Mouse (Mus musculus): ENCODE results near the gene Tmppe. TPM values are rescaled to one million over a fixed set of nuclear protein-coding genes. Genes with fewer than 3 reads are reported as not detected.

The Tmppe gene
- polyA plus RNA-seq, 1 experiment from 2014 or later = 25.7 TPM

DNA sequence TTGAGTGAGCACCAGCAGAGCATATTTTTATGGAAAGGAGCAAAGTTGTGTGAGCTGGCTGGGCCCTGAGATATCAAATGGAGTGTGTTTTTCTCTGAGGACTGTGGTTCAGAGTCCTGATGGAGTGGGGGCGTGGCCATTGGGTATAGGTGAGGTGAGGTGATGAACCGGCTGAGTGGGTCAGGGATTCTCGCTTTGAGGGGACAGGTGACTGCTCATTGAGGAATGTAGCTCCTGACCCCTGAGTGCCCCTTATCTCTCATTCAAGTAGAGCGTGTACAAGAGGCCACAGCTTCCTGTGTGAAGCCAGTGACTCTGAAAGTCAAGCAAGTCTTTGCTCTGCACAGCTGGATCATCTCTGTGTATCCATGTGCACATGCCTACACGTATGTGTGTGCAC is 25.3 kb downstream of the Tmppe start:
- no peak overlapping the region for H3K9ac ChIP-seq (ENCODE audit: low read depth, low read length)
- no peak overlapping the region for H3K4me3 ChIP-seq (ENCODE audit: low read depth, low read length)
- WGBS = 77% methylated on average over 5 of the region's 5 CpGs
- no peak overlapping the region for H3K4me2 ChIP-seq (replicated peaks; ENCODE audit: low read depth)
- H3K4me1 ChIP-seq (replicated peaks; ENCODE audit: control insufficient read depth, insufficient read depth, low read length) = no peaks in the 10 kb centered on the region
- no peak for ATAC-seq
- H3K27ac ChIP-seq (ENCODE audit: low read depth, low read length) = no peak overlapping the region
- H3K9me3 ChIP-seq (ENCODE audit: control insufficient read depth) = no peaks in the 10 kb centered on the region
- no peaks in the 10 kb centered on the region for H3K27me3 ChIP-seq (replicated peaks; ENCODE audit: control insufficient read depth, insufficient read depth, low read length)
- H3K36me3 ChIP-seq (ENCODE audit: control insufficient read depth, insufficient read depth) = peaks cover 66% of the 10 kb centered on the region
- TF ChIP-seq CTCF (IDR thresholded peaks at IDR 0.05; ENCODE audit: low read depth) = no peak

DNA sequence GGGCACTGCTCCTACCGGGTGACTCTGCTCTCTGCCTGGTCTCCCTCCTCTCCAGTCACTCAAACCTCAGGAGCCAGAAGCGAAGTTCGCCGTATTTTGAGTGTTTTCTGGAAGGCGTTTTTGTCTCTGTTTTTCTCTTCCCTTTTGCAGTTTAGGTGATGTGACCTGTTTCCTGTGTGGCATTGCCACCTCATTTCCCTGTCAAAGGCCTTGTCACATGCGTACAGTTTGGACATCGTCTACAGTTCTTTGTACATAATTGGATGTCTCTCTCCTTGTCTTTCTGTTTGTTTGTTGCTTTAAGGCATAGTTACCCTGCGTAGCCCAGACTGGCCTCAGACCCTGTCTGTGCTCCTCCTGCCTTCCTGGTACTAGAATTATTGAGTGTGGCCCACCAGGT is 26.5 kb downstream of the Tmppe start:
- TF ChIP-seq CTCF (IDR thresholded peaks at IDR 0.05; ENCODE audit: low read depth) = no peak
- H3K9ac ChIP-seq (ENCODE audit: low read depth, low read length) = no peak overlapping the region
- no peak for ATAC-seq
- H3K4me3 ChIP-seq (ENCODE audit: low read depth, low read length) = no peak overlapping the region
- no peaks in the 10 kb centered on the region for H3K27me3 ChIP-seq (replicated peaks; ENCODE audit: control insufficient read depth, insufficient read depth, low read length)
- H3K4me1 ChIP-seq (replicated peaks; ENCODE audit: control insufficient read depth, insufficient read depth, low read length) = no peaks in the 10 kb centered on the region
- peaks cover 70% of the 10 kb centered on the region for H3K36me3 ChIP-seq (ENCODE audit: control insufficient read depth, insufficient read depth)
- H3K9me3 ChIP-seq (ENCODE audit: control insufficient read depth) = no peaks in the 10 kb centered on the region
- H3K4me2 ChIP-seq (replicated peaks; ENCODE audit: low read depth) = no peak overlapping the region
- no peak overlapping the region for H3K27ac ChIP-seq (ENCODE audit: low read depth, low read length)
- 91% methylated on average over 8 of the region's 8 CpGs for WGBS

DNA sequence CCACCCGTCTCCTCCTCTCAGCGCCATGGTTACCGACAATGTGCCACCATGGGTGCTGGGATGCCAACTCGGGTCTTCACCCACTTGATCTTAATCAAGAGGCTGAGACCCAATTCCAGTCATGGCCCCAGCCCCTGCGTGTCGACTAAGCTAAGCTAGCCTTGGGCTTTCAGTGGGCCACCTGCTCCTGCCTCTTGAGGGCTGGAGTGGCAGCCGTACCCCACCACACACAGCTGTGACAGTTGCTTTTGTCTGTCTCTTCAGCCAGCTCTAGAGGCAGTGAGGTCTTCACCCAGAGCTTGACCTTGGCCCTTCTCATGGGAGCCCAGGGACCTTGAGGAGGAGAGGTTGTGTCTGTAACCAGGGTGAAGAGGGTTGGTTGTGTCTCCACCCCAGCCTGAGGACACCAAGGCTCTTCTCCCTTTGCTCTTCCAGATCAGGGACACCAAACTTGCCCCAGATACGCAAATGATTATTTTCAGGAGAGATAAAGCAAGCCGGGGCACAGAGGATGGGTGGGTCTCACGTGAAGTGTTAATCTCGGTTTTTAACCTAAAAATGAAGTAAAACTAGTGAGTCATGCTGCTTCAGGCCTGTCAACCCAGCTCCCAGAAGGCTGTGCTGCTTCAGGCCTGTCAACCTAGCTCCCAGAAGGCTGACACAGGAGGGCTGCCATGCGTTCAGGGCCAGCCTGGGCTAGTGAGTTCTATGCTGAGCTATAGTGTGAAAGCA is 27.4 kb downstream of the Tmppe start:
- Histone ChIP-seq H3K4me3 (ENCODE audit: low read depth, low read length) (no peak overlapping the region), H3K4me2 (replicated peaks; ENCODE audit: low read depth) (no peak overlapping the region), H3K27me3 (replicated peaks; ENCODE audit: control insufficient read depth, insufficient read depth, low read length) (no peaks in the 10 kb centered on the region), H3K27ac (ENCODE audit: low read depth, low read length) (no peak overlapping the region), H3K4me1 (replicated peaks; ENCODE audit: control insufficient read depth, insufficient read depth, low read length) (no peaks in the 10 kb centered on the region), H3K9ac (ENCODE audit: low read depth, low read length) (no peak overlapping the region), H3K36me3 (ENCODE audit: control insufficient read depth, insufficient read depth) (peaks cover 71% of the 10 kb centered on the region), H3K9me3 (ENCODE audit: control insufficient read depth) (no peaks in the 10 kb centered on the region)
- ATAC-seq = no peak
- TF ChIP-seq CTCF (IDR thresholded peaks at IDR 0.05; ENCODE audit: low read depth) = no peak
- WGBS = 81% methylated on average over 12 of the region's 12 CpGs

DNA sequence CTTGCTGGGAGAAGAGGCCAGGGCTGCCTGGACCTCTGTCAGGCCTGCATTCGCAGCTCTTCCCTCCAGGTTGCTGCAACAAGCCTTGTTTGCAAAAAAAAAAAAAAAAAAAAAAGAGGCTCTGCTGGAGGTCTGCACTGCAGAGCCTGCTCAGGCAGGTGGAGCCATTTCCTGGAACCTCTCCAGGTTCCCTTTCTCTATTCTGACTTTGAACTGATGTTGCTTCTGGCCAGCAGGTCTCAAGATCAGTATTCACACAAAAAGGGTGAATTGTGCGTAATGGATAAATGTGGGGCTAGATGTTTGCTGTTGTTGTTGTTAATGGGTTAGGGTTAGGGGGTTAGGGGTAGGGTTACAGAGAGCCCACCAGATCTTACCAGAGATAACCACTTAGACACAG is 34.8 kb downstream of the Tmppe start:
- 0 out of 2 replicates have a peak, but pooled peaks have one; percentile 19 for TF ChIP-seq CTCF (IDR thresholded peaks at IDR 0.05; ENCODE audit: low read depth)
- WGBS = 81% methylated on average over 2 of the region's 2 CpGs
- Histone ChIP-seq H3K4me3 (ENCODE audit: low read depth, low read length) (no peak overlapping the region), H3K27ac (ENCODE audit: low read depth, low read length) (no peak overlapping the region), H3K4me1 (replicated peaks; ENCODE audit: control insufficient read depth, insufficient read depth, low read length) (no peaks in the 10 kb centered on the region), H3K36me3 (ENCODE audit: control insufficient read depth, insufficient read depth) (peaks cover 61% of the 10 kb centered on the region), H3K9ac (ENCODE audit: low read depth, low read length) (no peak overlapping the region), H3K9me3 (ENCODE audit: control insufficient read depth) (no peaks in the 10 kb centered on the region), H3K4me2 (replicated peaks; ENCODE audit: low read depth) (no peak overlapping the region), H3K27me3 (replicated peaks; ENCODE audit: control insufficient read depth, insufficient read depth, low read length) (no peaks in the 10 kb centered on the region)
- no peak for ATAC-seq

- TF ChIP-seq CTCF (IDR thresholded peaks at IDR 0.05; ENCODE audit: low read depth) = no peak
- Histone ChIP-seq H3K36me3 (ENCODE audit: control insufficient read depth, insufficient read depth) (peaks cover 45% of the 10 kb centered on the region), H3K9ac (ENCODE audit: low read depth, low read length) (no peak overlapping the region), H3K9me3 (ENCODE audit: control insufficient read depth) (no peaks in the 10 kb centered on the region), H3K27ac (ENCODE audit: low read depth, low read length) (no peak overlapping the region), H3K4me2 (replicated peaks; ENCODE audit: low read depth) (no peak overlapping the region), H3K27me3 (replicated peaks; ENCODE audit: control insufficient read depth, insufficient read depth, low read length) (no peaks in the 10 kb centered on the region), H3K4me3 (ENCODE audit: low read depth, low read length) (no peak overlapping the region), H3K4me1 (replicated peaks; ENCODE audit: control insufficient read depth, insufficient read depth, low read length) (no peaks in the 10 kb centered on the region)
- ATAC-seq = no peak
- 85% methylated on average over 10 of the region's 10 CpGs for WGBS
Observed at GRCm38 (mm10) chr9:114440548-114440947, 39.6 kb downstream of the Tmppe start.

- peaks cover 32% of the 10 kb centered on the region for H3K36me3 ChIP-seq (ENCODE audit: control insufficient read depth, insufficient read depth)
- no peak overlapping the region for H3K4me2 ChIP-seq (replicated peaks; ENCODE audit: low read depth)
- no peaks in the 10 kb centered on the region for H3K9me3 ChIP-seq (ENCODE audit: control insufficient read depth)
- no peak overlapping the region for H3K4me3 ChIP-seq (ENCODE audit: low read depth, low read length)
- TF ChIP-seq CTCF (IDR thresholded peaks at IDR 0.05; ENCODE audit: low read depth) = no peak
- H3K4me1 ChIP-seq (replicated peaks; ENCODE audit: control insufficient read depth, insufficient read depth, low read length) = no peaks in the 10 kb centered on the region
- no peak for ATAC-seq
- no peak overlapping the region for H3K9ac ChIP-seq (ENCODE audit: low read depth, low read length)
- no peaks in the 10 kb centered on the region for H3K27me3 ChIP-seq (replicated peaks; ENCODE audit: control insufficient read depth, insufficient read depth, low read length)
- H3K27ac ChIP-seq (ENCODE audit: low read depth, low read length) = no peak overlapping the region
- WGBS = 91% methylated on average over 9 of the region's 9 CpGs
Observed at GRCm38 (mm10) chr9:114442225-114442624, 41.3 kb downstream of the Tmppe start.

All from intestine, postnatal 0 days (tissue).